Mouse (Mus musculus) CD4-positive, CD25-positive, alpha-beta regulatory T cell, adult 4 months (primary cell): ENCODE results near the gene Amh. TPM values are rescaled to one million over a fixed set of nuclear protein-coding genes. Genes with fewer than 3 reads are reported as not detected.

ENCODE experiments used
- polyA plus RNA-seq, 2 experiments: library from polyadenylated mRNA; unstranded; fragments of 100-300 nt; shearing (Covaris generic); gene quantifications; one replicate each; pipeline ENCODE4 v1.2.1; 2017

Gene Amh
- polyA plus RNA-seq, 2 experiments from 2014 or later = not detected

Other genes with a start within 250 kb of the Amh start
- gene Rexo1, start 243.7 kb upstream of the Amh start, polyA plus RNA-seq = 10 to 100 TPM; 13.6 to 16.4 TPM
- gene Klf16, start 227.9 kb upstream of the Amh start, polyA plus RNA-seq = 1 to 10 TPM; 7.2 to 10.0 TPM
- gene Abhd17a, start 214.9 kb upstream of the Amh start, polyA plus RNA-seq = 1 to 10 TPM; 2.3 to 9.7 TPM
- 100 to 1,000 TPM in 1 of 2 experiments, 10 to 100 TPM in 1; 98.1 to 145 TPM for gene Scamp4, start 202.4 kb upstream of the Amh start, polyA plus RNA-seq
- 1 to 10 TPM; 1.7 to 3.6 TPM for gene Adat3, start 202.4 kb upstream of the Amh start, polyA plus RNA-seq
- 10 to 100 TPM; 11.1 to 13.6 TPM for gene Gm49322, start 199.2 kb upstream of the Amh start, polyA plus RNA-seq
- 10 to 100 TPM in 1 of 2 experiments, 1 to 10 TPM in 1; 6.9 to 12.8 TPM for gene Csnk1g2, start 182.4 kb upstream of the Amh start, polyA plus RNA-seq
- 1 to 10 TPM; 7.2 to 7.3 TPM for gene Btbd2, start 148.2 kb upstream of the Amh start, polyA plus RNA-seq
- 10 to 100 TPM; 37.3 to 51.7 TPM for gene Mknk2, start 127.1 kb upstream of the Amh start, polyA plus RNA-seq
- 100 to 1,000 TPM; 265 to 359 TPM for gene Mob3a, start 103.3 kb upstream of the Amh start, polyA plus RNA-seq
- gene Izumo4, start 103.1 kb upstream of the Amh start, polyA plus RNA-seq = 100 to 1,000 TPM in 1 of 2 experiments, 10 to 100 TPM in 1; 89.2 to 116 TPM
- 10 to 100 TPM; 26.7 to 29.1 TPM for gene Ap3d1, start 63.0 kb upstream of the Amh start, polyA plus RNA-seq
- 10 to 100 TPM; 13.4 to 15.5 TPM for gene Dot1l, start 50.0 kb upstream of the Amh start, polyA plus RNA-seq
- 10 to 100 TPM; 12.3 to 13.2 TPM for gene Sf3a2, start 7.0 kb upstream of the Amh start, polyA plus RNA-seq
- 100 to 1,000 TPM; 106 to 120 TPM for gene Plekhj1, start 6.6 kb upstream of the Amh start, polyA plus RNA-seq
- not detected for gene Jsrp1, start 8.3 kb downstream of the Amh start, polyA plus RNA-seq
- gene Oaz1, start 21.4 kb downstream of the Amh start, polyA plus RNA-seq = 1,000 to 10,000 TPM; 1,727 to 2,219 TPM
- not detected for gene Lingo3, start 38.8 kb downstream of the Amh start, polyA plus RNA-seq
- 100 to 1,000 TPM; 198 to 233 TPM for gene Lsm7, start 50.0 kb downstream of the Amh start, polyA plus RNA-seq
- 10 to 100 TPM; 12.2 to 22.2 TPM for gene Sppl2b, start 50.0 kb downstream of the Amh start, polyA plus RNA-seq
- not detected for gene Tmprss9, start 66.6 kb downstream of the Amh start, polyA plus RNA-seq
- gene Timm13, start 95.7 kb downstream of the Amh start, polyA plus RNA-seq = 100 to 1,000 TPM; 212 to 257 TPM
- 1 to 10 TPM; 3.3 to 4.7 TPM for gene Lmnb2, start 113.0 kb downstream of the Amh start, polyA plus RNA-seq
- 10 to 100 TPM; 25.3 to 38.9 TPM for gene Gadd45b, start 124.8 kb downstream of the Amh start, polyA plus RNA-seq
- gene Gng7, start 209.7 kb downstream of the Amh start, polyA plus RNA-seq = under 1 TPM in 1 of 2 experiments, not detected in 1; 0.54 TPM
- not detected for gene Diras1, start 220.4 kb downstream of the Amh start, polyA plus RNA-seq
- 1 to 10 TPM; 3.3 to 4.7 TPM for gene Slc39a3, start 232.2 kb downstream of the Amh start, polyA plus RNA-seq